Mouse (Mus musculus) small intestine, adult 2 months (tissue): ENCODE measurements around the gene Trex2. TPM values are rescaled to one million over a fixed set of nuclear protein-coding genes. Genes with fewer than 3 reads are reported as not detected.

Experiments used
- H3K27ac ChIP-seq: fragments of 200-500 bp; 2 replicates; pipeline ENCODE4 v1.5.1; 2012; ENCODE audit warnings: low read depth, low read length, control low read depth, inconsistent platforms; ENCODE audit not compliant: insufficient read depth
- H3K27me3 ChIP-seq: fragments of 200-500 bp; 2 replicates; pipeline ENCODE4 v1.6.1; 2012; ENCODE audit warnings: mild to moderate bottlenecking, moderate library complexity, low read length, inconsistent platforms; ENCODE audit not compliant: control insufficient read depth, insufficient read depth
- H3K36me3 ChIP-seq: fragments of 200-500 bp; 2 replicates; pipeline ENCODE4 v1.6.1; 2012; ENCODE audit warnings: mild to moderate bottlenecking, low read length, control low read depth, inconsistent platforms; ENCODE audit not compliant: control insufficient read depth, insufficient read depth
- H3K4me1 ChIP-seq: fragments of 200-500 bp; 2 replicates; pipeline ENCODE4 v1.6.1; 2012; ENCODE audit warnings: low read length, inconsistent platforms, mixed read lengths; ENCODE audit not compliant: control insufficient read depth, insufficient read depth, insufficient read length
- H3K4me3 ChIP-seq: fragments of 200-500 bp; 2 replicates; pipeline ENCODE4 v1.5.1; 2012; ENCODE audit warnings: low read depth, mild to moderate bottlenecking, control low read depth, inconsistent platforms, low read length, moderate library complexity
- CTCF ChIP-seq: fragments of 200-500 bp; IDR thresholded peaks from 2 replicates; pipeline ENCODE4 v1.5.1; 2012; ENCODE audit warnings: low read depth, mild to moderate bottlenecking, control low read depth, inconsistent platforms, low read length, moderate library complexity, mixed read lengths; ENCODE audit not compliant: insufficient replicate concordance, insufficient read length; ENCODE audit errors: extremely low read depth
- POLR2A ChIP-seq: fragments of 200-500 bp; IDR thresholded peaks from 2 replicates; pipeline ENCODE4 v1.6.1; 2012; ENCODE audit warnings: low read depth, mild to moderate bottlenecking, control low read depth, inconsistent platforms, low read length, moderate library complexity
- WGBS: fragments of 180-500 bp; shearing (Covaris S2); methylation state at CpG from one replicate; pipeline ENCODE4 v1.1.7; 2018; 5-methylcytosine and 5-hydroxymethylcytosine counted together
- polyA plus RNA-seq: library from polyadenylated mRNA; depleted of rRNA; stranded (reverse); fragments of >200 nt; gene quantifications from 2 replicates; pipeline ENCODE4 v1.2.3, GENCODE M21; 2012

The Trex2 gene
- polyA plus RNA-seq, 1 experiment, result 5.4 TPM

DNA sequence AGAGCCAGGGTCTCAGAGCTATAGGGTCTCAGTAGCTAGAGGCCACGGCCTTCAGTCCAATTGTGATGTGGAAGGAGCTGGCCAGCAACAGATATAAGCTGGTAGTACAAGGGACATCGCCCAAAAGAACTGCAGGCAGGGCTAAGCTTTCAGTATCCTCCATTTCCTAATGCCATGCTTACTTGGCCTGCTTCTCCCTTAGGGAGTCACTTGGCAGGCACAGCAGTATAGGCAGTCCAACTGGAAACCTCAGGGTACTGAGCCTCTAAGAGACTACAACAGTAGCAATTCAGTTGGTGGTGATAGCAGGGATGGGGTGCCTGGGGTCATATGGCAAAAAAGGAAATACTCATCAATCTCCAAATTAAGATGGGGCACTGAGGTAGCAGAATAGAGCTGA, 42.4 kb upstream of the Trex2 start:
- Histone ChIP-seq H3K27me3 (no peaks in the 10 kb centered on the region), H3K36me3 (no peaks in the 10 kb centered on the region), H3K4me3 (no peak overlapping the region), H3K4me1 (peaks cover 4% of the 10 kb centered on the region; the same call in 1 of the 2 replicates), H3K27ac (no peak overlapping the region)
- WGBS, result 81% methylated on average over 2 of the region's 2 CpGs
- TF ChIP-seq POLR2A (no peak), CTCF (no peak)

DNA sequence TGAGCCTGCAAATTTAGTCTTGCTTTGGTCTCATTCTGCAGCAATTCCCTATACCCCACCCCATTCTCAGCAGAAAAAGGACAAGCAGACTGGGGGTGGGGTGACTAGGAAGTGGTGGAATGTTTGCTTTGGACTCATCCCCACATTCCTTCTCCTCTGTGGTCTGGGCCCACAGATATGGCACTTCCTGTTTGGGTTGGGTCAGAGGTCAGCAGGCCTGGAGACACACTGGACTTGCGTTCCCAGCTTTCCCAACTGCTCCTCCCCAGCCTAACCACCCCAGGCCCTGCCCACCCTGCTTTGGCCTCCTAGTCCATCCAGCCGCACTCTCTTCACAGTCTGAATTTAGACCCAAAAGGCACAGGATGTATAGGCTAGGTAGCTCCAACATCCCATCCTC, 41.5 kb upstream of the Trex2 start:
- WGBS, result 53% methylated on average over 2 of the region's 2 CpGs
- H3K27me3 ChIP-seq, result no peaks in the 10 kb centered on the region
- peak overlapping the region; percentile 7; the same call in 1 of the 2 replicates for H3K27ac ChIP-seq
- H3K4me3 ChIP-seq, result no peak overlapping the region
- no peaks in the 10 kb centered on the region for H3K36me3 ChIP-seq
- H3K4me1 ChIP-seq, result peaks cover 4% of the 10 kb centered on the region; the same call in 1 of the 2 replicates
- no peak for TF ChIP-seq POLR2A
- TF ChIP-seq CTCF, result no peak

DNA sequence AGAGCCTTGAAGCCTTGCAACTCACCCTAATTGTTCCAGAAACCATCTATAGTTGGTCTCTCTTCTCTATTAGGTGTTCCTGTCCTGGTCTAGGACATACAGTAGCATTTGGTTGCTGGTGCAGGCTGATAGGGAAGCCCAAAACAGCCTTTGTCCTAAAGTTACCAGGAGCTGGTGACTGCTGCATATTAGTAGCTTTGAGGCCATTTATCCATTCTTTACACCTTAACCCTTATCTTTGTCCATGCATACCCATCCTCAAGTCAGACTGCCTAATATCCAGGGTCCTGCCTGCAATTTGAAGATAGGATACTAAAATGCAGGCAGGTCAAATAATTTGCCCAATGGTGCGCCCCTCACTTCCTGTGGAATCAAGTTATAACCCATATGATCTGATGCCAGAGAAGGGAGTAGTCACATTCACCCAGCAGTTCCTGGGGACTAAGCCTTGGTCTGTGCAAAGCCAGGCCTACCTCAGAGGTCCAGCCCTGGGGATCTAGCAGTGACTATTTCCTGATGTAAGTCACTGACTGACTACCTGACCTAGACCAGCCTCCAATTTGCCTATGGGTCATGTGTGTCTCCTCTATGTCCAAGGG, 40.6 kb upstream of the Trex2 start:
- Histone ChIP-seq H3K4me3 (no peak overlapping the region), H3K4me1 (peaks cover 4% of the 10 kb centered on the region; the same call in 1 of the 2 replicates), H3K36me3 (no peaks in the 10 kb centered on the region), H3K27me3 (no peaks in the 10 kb centered on the region), H3K27ac (0 out of 2 replicates have a peak overlapping the region, but pooled peaks have one; percentile 7)
- no peak for TF ChIP-seq POLR2A
- no peak for TF ChIP-seq CTCF
- WGBS, result 76% methylated on average over 1 of the region's 1 CpGs

DNA sequence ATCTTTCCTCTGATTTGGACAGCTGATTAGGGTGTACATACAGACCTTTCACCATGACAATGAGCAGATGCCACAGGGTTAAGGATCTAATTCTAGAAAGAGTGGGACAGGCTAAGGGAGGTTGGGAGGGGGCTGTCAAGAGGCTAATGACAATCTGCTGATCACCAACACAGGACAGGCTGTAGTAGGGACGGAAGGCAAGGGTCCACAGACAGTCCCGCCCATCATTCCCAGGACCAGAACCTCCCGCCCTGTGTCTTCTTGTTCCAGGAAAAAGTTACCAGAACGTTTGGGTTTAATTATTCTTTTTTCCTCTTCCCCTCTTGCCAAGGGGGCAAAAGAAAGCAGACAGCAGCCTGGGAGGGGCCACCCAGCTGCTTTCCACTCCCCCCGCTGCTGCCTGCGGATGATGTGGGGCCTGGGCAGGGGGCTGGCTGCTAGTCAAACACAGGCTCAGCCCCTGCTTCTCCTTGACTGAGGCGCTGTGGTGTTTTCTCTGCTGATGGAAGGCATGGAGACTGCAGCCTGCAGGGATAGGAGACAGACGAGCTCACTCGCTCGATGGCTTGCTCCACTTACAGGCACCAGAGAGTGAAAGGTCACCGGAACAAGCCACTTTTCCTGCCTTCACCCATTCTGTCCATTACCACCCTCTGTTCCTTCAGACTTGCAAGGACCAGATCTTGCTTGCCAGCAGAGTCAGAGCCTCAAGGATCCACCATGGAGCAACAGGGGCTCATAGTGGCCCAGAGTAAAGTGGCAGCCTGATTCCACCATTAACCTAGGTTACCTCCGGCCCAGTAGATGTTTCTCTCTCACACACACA, 39.4 kb upstream of the Trex2 start:
- no peak overlapping the region for H3K4me3 ChIP-seq
- 70% methylated on average over 12 of the region's 12 CpGs for WGBS
- H3K27ac ChIP-seq, result peak overlapping the region; percentile 22; the same call in 1 of the 2 replicates
- H3K27me3 ChIP-seq, result no peaks in the 10 kb centered on the region
- TF ChIP-seq CTCF, result no peak
- no peak for TF ChIP-seq POLR2A
- no peaks in the 10 kb centered on the region for H3K36me3 ChIP-seq
- H3K4me1 ChIP-seq, result peaks cover 4% of the 10 kb centered on the region; the same call in 1 of the 2 replicates

DNA sequence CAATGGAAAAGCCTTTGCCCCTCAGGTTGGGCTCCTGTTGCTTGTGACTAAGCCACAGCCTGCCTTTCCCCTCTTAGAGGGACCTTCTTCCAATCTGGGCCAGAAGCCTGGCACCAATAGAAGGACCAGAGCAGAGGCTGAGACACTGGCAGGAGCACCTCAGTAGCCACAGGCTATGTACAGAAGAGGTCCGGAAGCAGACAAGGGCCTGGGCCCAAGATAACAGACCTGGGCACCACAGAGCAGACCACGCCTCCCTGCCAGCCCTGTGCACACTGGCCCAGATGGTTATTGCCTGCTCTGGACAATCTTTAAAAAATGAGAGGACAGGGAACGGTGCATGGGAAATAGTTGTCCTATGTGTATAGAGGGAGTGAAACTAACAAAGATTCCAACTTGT, 36.6 kb upstream of the Trex2 start:
- no peak for TF ChIP-seq POLR2A
- no peak for TF ChIP-seq CTCF
- no peaks in the 10 kb centered on the region for H3K36me3 ChIP-seq
- WGBS, result 84% methylated on average over 3 of the region's 3 CpGs
- H3K27me3 ChIP-seq, result no peaks in the 10 kb centered on the region
- H3K27ac ChIP-seq, result no peak overlapping the region
- no peak overlapping the region for H3K4me3 ChIP-seq
- peaks cover 4% of the 10 kb centered on the region; the same call in 1 of the 2 replicates for H3K4me1 ChIP-seq

DNA sequence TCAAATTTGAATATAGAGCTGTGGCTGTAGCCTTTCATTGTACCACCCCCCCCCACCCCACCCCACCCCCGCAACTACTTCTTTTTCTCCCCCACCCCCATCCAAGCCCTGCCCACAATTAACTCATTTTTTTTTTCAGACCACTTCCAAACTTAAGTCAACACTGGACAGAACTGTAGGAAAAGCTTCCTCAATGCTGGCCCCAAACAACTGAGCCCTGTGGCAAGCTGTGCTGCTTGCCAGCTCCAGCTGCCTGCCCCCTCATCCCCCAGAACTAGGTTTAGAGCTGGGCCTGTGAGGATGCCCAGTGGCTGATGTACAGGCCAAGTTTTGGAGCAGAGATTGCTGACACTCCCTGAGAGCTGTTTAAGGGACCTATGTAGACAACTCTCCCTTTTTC, 33.6 kb upstream of the Trex2 start:
- no peaks in the 10 kb centered on the region for H3K36me3 ChIP-seq
- no peak for TF ChIP-seq CTCF
- TF ChIP-seq POLR2A, result no peak
- 60% methylated on average over 1 of the region's 1 CpGs for WGBS
- H3K4me1 ChIP-seq, result no peaks in the 10 kb centered on the region
- no peaks in the 10 kb centered on the region for H3K27me3 ChIP-seq
- 0 out of 2 replicates have a peak overlapping the region, but pooled peaks have one; percentile 41 for H3K27ac ChIP-seq
- no peak overlapping the region for H3K4me3 ChIP-seq

DNA sequence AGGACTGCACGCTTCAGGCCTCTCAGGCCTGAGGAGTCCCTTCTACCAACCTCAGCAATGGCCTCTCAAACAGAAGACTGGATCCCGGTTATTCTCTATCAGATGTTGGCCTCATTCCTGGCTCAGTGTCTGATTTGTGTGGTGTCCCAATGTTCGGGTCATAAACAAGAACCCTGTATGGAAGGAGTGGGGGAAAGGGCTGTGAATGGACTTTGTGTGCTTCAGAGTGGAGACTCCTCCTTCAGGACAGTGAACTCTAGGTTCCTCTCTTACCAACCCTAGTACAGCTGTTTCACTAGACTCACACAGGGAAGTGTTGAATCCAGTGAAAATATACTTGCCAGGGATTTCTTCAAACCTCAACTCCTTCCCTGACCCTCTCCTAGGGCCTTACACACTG, 33.2 kb upstream of the Trex2 start:
- no peak overlapping the region for H3K4me3 ChIP-seq
- WGBS, result 46% methylated on average over 3 of the region's 3 CpGs
- TF ChIP-seq POLR2A (no peak), CTCF (no peak)

More for the DNA sequence above, 33.2 kb upstream of the Trex2 start:
- no peaks in the 10 kb centered on the region for H3K4me1 ChIP-seq
- H3K27ac ChIP-seq, result no peak overlapping the region
- no peaks in the 10 kb centered on the region for H3K27me3 ChIP-seq
- H3K36me3 ChIP-seq, result no peaks in the 10 kb centered on the region
